Mouse (Mus musculus): ENCODE measurements around the gene Cc2d2b.

GRCm38 (mm10) chr19:40699816-40700215 is 48.7 kb upstream of the Cc2d2b start:
- TF ChIP-seq CTCF (IDR thresholded peaks at IDR 0.05; ENCODE audit: extremely low read depth, insufficient read length, insufficient replicate concordance, low read depth, low read length) (no peak), POLR2A (IDR thresholded peaks at IDR 0.05; ENCODE audit: low read depth, low read length) (no peak)

All from small intestine, adult 2 months (tissue).